Mouse (Mus musculus) hematopoietic stem cell, adult 5-6 weeks (primary cell): ENCODE measurements around the gene Prkag2. TPM values are rescaled to one million over a fixed set of nuclear protein-coding genes. Genes with fewer than 3 reads are reported as not detected.
"Not testable (repeated sequence)": the region's sequence is repeated elsewhere in the genome, so short reads cannot be mapped to it uniquely, and the experiment has no call there.

Experiments
- ATAC-seq, 2 experiments: fragments of 125-278 bp in 1 of 2; replicated peaks in 1 of 2; 2 replicates each; pipeline ENCODE4 v1.8.0; 2016 to 2017; ENCODE audit warnings: inconsistent platforms in 2 of 2, mild to moderate bottlenecking in 2 of 2, moderate number of reproducible peaks in 2 of 2, low read depth in 1 of 2, moderate TSS enrichment in 1 of 2; ENCODE audit not compliant: low FRiP score in 2 of 2, poor library complexity in 2 of 2, severe bottlenecking in 2 of 2, insufficient read depth in 1 of 2, low TSS enrichment in 1 of 2
- total RNA-seq: library from RNA; stranded (forward); fragments of 172-1452, 232-1000 nt; gene quantifications from 2 replicates; pipeline ENCODE4 v1.2.3, GENCODE M21; 2017

Gene Prkag2
- total RNA-seq, 1 experiment from 2014 or later, result 75.0 TPM

DNA sequence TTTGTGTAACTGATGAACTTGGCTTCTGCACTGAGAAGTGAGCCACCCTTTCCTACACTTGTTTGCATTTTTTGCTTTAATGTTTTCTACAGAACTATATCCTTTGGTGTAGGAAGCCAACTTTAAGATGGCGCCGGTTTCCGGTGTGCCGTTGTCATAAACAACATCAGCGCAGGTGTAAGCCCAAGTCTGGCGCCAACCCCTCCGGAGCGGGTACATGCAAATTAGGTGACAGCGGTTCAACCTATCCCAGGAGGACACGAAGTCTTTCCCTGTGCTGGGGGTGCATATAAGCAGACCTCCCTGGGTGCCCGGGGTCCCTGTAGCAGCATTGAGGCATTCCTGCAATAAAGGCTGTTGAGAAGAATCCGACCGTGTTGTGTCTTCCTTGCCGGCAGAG is 252.2 kb downstream of the Prkag2 start:
- not testable (repeated sequence) for ATAC-seq

- ATAC-seq, result no peak
Observed at GRCm38 (mm10) chr5:24843841-24844240, 256.6 kb downstream of the Prkag2 start.

GRCm38 (mm10) chr5:24843103-24843475 is 257.4 kb downstream of the Prkag2 start:
- peak; percentile 8 to 12; a peak in 2 of 4 replicates for ATAC-seq

- ATAC-seq, result peak; percentile 86 to 88
Observed at GRCm38 (mm10) chr5:24842274-24843102, 258.0 kb downstream of the Prkag2 start, which contains the start of gene Rheb. Rheb (minus strand) TSS chr5:24842624.

- peak in 1 of 2 experiments; percentile 12; a peak in 1 of 4 replicates for ATAC-seq
Observed at GRCm38 (mm10) chr5:24841662-24842273, 258.7 kb downstream of the Prkag2 start.

DNA sequence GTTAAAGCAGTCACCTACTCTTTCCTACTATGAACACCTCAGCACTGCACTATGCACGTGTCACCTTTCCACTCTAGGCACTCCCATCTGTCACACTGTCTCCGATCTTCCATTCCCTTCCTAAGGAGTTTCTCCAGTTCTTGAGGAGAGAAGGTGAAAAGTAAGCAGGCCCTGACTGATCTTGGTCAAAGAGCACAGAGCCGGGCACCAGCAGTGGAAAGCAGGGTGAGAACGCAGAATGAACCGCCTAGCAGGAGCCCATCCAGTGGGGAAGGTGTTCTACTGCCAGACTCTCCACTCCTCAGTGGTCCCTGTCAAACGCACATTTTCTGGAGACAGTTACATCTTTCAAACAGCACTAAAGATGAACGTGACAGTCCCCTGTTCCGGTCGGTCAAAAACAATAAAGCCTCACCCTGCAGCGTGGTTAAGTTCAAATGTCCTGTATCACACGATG is 259.4 kb downstream of the Prkag2 start:
- no peak for ATAC-seq

DNA sequence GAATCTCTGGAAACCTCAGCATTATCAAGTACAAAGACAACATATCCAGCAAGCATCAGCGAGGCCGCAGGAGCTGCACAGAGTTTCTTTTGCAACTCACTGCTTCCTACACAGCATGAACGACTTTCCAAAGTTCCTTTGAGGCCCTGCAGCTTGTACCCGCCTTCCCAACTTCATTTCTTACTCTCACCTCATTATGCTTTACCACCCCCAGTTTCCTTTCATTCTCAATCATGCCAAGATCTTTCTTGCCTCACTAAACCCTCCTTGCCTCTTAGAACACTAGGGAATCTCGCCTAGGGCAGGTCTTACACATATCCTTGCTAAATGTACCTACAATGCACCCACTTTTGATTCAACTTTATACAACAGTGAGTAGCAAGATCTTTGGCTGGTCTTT is 266.0 kb downstream of the Prkag2 start:
- ATAC-seq, result no peak

GRCm38 (mm10) chr5:24831912-24832311 is 268.5 kb downstream of the Prkag2 start:
- ATAC-seq, result no peak

GRCm38 (mm10) chr5:24828446-24828845 is 272.0 kb downstream of the Prkag2 start:
- ATAC-seq, result no peak

DNA sequence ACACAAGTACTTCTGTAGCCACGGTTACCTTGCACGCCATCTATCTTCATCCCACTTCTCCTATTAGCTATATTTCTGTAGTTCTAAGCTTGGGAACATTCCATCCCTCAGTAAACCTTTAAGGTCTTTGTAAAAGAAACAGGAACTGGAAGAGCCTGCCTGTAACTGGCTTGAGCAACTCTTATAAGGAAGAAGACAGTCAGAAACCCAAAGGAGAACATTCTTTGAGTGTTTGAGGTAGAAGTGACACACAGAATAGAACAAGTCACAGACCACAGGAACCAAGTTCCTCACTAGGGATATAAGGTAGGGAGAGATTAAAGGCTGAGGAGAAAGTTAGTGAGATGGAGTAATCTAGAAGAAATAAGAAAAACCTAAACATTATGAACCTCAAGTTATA is 273.3 kb downstream of the Prkag2 start:
- ATAC-seq, result peak; percentile 23 to 62; a peak in 1 of 4 replicates

DNA sequence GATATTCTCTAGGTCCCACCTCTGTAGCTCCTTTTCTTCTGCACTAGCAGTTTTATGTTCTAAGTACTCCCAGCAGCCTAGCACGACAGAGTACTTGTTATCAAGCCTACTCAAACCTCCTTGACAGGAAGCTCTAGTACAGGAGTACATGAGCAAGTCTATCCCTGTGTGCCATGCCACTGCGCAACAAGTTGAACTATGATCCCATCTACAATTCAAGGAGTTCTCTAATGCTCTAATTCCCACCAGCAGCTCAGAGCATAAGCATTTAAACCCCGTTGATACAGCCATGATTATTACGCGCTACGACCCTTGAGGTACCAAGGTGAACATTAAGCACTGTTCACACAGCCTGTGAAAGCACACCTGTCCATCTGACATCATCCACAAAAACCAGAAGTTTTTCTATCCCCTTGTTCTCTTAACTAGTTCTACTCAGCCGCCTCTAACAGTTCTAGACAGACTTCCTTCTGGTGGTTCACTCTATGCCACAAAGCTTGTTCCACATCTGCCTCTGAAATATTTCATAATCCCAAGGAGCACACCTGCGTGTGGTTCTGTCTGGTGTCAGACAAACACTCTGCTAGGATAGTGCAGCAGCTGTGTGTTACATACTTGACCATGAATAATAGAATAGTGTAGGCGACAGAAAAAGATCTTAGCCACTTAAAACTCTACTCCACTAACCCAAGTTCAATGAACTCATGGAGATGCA is 274.2 kb downstream of the Prkag2 start:
- ATAC-seq, result peak; percentile 68 to 79

- ATAC-seq, result no peak
Observed at GRCm38 (mm10) chr5:24825365-24826055, 274.9 kb downstream of the Prkag2 start.

- no peak for ATAC-seq
Observed at GRCm38 (mm10) chr5:24823864-24824405, 276.5 kb downstream of the Prkag2 start.

DNA sequence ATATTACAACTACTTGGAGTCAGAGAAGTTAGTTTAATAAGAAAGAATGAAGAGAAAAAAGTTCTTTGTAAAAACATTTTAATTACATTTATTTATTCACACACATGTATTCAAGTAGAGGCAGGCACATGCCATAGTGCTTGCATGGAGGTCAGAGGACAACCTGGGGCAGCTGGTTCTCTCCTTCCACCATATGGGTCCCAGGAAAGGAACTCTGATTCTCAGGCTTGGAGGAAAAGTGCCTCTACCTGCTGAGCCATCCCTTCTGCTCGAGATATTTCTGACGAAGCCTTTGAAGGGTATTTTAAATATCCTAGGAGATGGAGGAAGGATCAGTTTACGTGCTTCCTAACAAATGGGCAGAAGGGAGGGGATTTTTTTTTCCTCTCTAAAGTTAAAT is 277.7 kb downstream of the Prkag2 start:
- ATAC-seq, result no peak

GRCm38 (mm10) chr5:24822231-24822630 is 278.2 kb downstream of the Prkag2 start:
- ATAC-seq, result not testable (repeated sequence)

GRCm38 (mm10) chr5:24821403-24821841 is 279.0 kb downstream of the Prkag2 start:
- ATAC-seq, result no peak

- ATAC-seq, result no peak
Observed at GRCm38 (mm10) chr5:24820627-24821026, 279.8 kb downstream of the Prkag2 start.
